Mouse (Mus musculus) thymus, postnatal 10 days (tissue): ENCODE data around the gene Tmem274.

Experiments used
- DNase-seq, 2 experiments: peaks; one replicate each; pipeline ENCODE4 v3.0.0; 2021; ENCODE audit warnings: low spot score in 2 of 2

Tmem274 gene

GRCm38 (mm10) chr4:149475096-149475495 lies 2.1 kb upstream of the Tmem274 start:
- DNase-seq = no peak

DNA sequence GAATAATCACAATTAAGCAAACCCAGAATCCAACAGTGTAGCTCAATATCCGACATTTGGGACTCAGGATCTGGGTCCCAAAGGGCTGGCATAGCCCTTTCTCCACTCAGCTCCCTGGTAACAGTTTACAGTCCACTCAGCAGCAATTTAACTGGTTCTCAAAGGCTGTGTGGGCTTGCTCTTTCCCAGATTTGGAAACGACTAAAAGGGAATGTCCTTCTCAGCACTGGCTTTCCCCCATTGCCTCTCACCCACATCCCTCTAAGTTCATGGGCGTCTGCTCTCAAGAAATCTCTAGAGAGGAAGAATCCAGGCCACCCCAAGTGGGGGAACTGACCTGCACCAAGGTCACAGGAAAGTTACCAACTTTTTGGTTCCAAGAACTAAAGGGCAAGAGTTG lies 7.4 kb downstream of the Tmem274 start:
- DNase-seq = no peak

DNA sequence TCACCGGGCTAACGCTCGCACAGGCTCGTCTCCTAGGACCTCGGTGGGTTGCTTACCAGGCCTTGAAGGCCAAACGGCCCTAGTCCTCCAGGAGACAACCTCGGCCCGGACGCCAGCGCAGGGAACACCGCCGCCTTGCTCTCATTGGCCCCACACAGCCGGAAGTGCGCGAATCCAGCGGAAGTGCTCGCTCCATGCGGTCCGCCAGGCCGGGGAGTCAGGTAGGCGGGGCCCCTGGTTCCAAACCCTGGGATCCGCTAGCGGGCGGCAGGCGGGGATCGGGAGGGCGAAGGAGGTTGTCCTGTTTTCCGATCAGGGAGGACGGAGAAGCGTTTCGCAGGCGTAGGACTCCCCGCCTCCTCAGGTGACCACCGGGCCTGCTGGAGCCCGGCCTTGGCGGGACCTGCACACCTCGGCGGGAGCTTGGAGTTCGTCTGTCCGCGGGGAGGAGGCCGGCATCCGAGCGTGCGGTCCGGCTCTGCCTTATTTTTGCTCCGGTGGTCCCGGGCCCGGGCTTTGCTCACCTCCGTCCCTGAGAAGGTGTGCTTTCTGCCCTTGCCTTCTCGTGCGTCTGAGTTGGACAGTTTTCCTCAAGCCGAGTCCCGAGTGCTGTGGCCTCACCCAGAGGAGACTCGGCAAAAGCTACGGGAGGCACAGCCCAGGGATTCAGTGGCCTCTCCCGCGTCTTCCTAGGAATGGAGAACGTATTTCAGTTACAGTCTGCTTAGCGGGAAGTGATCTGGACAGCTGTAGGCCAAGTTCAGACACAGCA lies 8.1 kb downstream of the Tmem274 start, which contains the start of the genes Nmnat1 and Lzic:
Gene Nmnat1, minus strand, starts transcription at position 150 of the 772 bp plus-strand sequence.
Gene Lzic, plus strand, starts transcription at position 177 of the 772 bp plus-strand sequence.
- peak; percentile 83 to 88 for DNase-seq

DNA sequence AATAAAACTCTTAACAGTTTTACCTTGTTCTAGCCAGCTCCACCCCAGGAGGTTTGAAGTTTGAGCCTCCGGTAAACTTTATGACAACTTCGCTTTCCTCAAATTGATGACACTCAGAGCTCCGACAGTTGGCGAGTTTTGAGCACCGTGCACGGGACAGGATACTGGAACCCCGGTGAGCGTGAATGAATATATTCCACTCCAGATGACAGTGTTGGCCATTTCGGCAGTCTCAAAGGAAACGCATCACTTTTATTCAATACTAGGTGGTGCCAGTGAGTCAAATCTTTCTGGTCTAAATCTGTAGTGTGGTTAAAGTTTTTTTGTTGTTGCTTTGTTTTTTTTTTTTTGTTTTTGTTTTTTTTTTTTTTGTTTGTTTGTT lies 8.6 kb downstream of the Tmem274 start:
- peak in 1 of 2 experiments; percentile 33 for DNase-seq

GRCm38 (mm10) chr4:149487729-149488128 lies 10.6 kb downstream of the Tmem274 start:
- no peak for DNase-seq

GRCm38 (mm10) chr4:149489415-149490240 lies 12.4 kb downstream of the Tmem274 start:
- DNase-seq = no peak

GRCm38 (mm10) chr4:149491151-149491550 lies 14.0 kb downstream of the Tmem274 start:
- no peak for DNase-seq

DNA sequence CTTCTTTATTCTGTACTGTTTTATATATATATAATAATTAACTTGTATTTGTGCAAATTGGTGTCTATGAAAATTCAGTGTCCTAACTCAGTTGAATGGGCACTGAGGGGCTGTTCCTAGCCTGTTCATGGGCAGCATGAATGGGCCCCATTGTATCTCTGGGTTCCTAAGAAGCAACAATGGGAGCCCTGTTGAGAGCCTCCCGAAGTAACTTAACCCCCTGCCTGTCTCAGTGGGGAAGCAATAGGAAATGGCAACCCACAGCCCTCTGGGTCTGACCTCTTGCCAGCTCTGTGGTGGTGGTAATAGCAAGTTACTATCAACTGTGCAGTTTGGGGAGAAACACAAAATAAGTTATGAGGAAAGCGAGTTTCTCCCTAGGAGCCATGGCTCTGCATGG lies 19.4 kb downstream of the Tmem274 start:
- no peak for DNase-seq

DNA sequence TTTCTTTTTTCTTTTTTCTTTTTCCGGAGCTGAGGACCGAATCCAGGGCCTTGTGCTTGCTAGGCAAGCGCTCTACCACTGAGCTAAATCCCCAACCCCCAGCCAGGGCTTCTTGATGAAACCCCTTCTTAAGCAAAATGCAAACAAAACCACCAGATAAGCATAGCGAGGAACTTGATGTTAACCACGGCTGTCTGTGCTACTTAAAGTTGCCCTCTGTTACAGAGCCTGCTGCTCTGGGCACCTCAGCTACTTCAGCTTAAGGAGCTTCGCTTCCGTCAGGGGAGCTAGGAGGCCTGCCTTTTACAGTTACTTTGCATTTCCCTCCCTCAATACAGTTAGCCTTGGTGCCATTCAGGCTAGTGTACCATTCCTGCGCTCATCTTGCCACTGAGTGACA lies 21.7 kb downstream of the Tmem274 start:
- DNase-seq = no peak

GRCm38 (mm10) chr4:149499790-149500189 lies 22.6 kb downstream of the Tmem274 start:
- no peak for DNase-seq

- DNase-seq = no peak
These were observed 27.2 kb downstream of the Tmem274 start for GRCm38 (mm10) chr4:149504363-149504762.

- DNase-seq = no peak
These were observed 27.7 kb downstream of the Tmem274 start for GRCm38 (mm10) chr4:149504858-149505257.

GRCm38 (mm10) chr4:149505261-149505967 lies 28.2 kb downstream of the Tmem274 start:
- DNase-seq = no peak

DNA sequence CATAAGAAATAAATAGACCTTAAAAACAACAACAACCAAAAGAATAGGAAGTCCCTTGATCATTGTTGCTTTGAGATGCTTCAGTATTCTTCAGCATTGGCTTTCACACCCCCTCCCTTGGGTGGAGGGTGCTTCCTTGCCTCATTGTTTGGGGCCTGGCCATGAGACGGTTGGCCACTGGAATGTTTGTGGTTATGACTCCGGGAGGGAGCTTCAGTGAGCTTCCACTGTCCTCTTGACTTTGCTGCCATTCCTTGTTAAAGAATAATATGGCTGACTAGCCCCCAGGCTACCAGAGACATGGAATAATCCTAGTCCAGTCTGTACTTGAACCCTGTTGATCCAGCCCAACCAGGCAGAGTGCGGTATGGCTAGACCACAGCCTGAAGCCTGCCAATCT lies 29.7 kb downstream of the Tmem274 start:
- no peak for DNase-seq

- no peak for DNase-seq
These were observed 34.1 kb downstream of the Tmem274 start for GRCm38 (mm10) chr4:149511221-149511646.

DNA sequence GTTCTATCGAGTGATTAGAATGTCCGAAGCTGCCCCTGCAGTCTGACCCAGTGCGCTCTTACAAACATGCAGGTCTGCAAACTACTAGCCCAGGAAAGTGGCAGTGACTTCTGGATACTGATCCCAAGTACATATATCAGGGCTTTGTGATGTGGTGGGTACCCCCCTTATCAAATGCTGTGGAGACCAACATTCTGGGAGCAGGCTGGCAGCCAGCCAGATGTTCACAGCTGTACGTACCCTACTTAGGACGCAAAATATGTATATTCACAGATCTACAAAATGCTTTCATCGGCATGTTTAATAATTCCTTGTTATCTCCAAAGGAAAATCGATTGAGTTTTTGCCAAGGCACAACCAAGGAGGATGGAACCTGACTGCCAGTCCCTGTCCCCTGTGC lies 34.9 kb downstream of the Tmem274 start:
- DNase-seq = no peak

DNA sequence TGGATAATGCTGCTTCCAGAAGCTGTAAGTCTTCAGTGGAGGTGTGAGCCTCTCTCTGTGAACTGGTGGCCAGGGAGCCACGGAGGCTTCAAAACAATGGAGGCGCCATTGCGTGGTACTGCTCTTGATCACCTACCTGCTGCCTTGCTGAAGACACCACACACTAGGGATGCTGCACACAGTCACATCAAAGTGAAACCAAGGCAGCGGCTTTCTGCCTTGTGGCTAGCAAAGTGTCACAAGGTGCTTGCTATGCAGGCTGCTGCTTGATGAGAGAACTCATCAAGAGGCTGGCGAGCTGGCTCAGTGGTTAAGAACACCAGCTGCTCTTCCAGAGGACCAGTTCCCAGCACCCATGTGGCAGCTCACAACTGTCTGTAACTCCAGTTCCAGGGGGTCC lies 38.5 kb downstream of the Tmem274 start:
- no peak for DNase-seq

DNA sequence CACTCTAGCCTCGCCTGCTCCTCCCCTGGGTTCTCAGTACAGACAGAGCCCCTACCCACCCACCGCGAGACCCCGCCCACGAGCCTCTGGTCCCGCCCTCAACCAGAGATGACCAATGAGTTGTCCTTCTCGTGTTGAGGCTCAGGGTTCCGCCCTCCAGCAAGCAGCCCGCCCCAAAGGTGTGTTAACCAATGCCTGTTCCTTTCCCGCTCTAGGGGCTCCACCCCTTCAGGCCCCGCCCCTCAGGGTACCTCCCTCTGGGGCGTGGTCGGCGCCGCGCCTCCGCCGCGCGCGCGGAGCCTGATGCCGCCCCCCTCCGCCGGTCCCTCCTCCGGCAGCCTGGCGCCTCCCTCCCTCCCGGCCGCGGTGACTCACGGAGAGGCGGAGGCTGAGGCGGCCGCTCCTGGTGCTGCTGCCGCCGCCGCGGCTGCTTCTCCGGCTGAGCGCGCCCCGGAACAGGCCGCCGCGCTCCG lies 40.7 kb downstream of the Tmem274 start, which contains the start of gene Ctnnbip1:
Gene Ctnnbip1, plus strand, starts transcription at position 369 of the 473 bp plus-strand sequence.
- DNase-seq = peak; percentile 93

DNA sequence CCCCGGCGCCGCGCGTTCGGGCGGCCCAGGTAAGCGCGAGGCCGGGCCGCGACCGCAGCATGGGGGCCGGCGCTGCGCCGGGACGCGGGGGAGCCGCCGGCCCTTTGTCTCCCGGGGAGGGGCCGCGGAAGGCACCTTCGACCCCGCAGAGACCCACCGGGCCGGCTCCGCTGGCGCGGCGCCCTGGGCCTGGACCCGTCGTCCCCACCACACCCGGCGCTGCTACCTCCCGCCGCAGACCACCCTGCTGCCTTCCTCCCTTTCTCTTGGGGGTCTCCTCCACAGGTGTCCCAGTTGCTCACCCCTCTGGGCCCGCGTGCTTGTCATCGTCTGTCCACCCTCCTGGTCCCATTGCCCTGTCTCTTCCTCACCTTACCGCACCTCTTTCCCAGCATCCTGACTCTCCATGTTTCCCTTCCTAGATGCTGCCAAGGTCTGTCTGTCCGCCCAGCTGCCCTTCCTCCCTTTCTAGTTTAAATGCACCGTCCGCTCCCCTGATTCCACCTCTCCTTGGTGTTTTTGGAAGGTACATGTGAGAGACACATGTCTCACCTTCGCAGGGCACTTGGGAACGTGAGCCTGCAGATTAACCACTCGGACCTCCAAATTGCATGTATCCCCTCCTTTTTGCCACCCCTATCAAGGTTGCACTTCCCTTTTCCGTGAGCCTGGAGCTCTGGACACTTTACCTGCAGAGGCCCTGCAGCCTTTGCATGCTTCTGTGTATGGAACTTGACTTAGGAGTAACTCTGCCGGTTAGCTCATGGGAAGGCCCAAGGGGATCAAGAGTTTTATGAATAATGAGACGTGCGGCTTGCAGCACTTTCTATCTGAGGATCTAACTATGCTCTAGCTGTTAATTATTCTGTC lies 41.4 kb downstream of the Tmem274 start:
- DNase-seq = peak; percentile 14 to 22

GRCm38 (mm10) chr4:149521258-149521657 lies 44.1 kb downstream of the Tmem274 start:
- DNase-seq = no peak

GRCm38 (mm10) chr4:149523961-149524360 lies 46.8 kb downstream of the Tmem274 start:
- DNase-seq = no peak
